Mouse (Mus musculus): ENCODE results near the gene Tmem72.

- TF ChIP-seq CTCF (IDR thresholded peaks at IDR 0.05; ENCODE audit: insufficient read depth, low read length) (peak; percentile 9; the same call in 1 of the 2 replicates), POLR2A (IDR thresholded peaks at IDR 0.05; ENCODE audit: borderline replicate concordance, extremely low read depth, low read depth, low read length) (peak; percentile 49; the same call in 1 of the 2 replicates)
Measured at GRCm38 (mm10) chr6:116653684-116654454, 62.8 kb downstream of the Tmem72 start.
